Mouse (Mus musculus) kidney, adult 11 months (tissue): ENCODE data around the gene Clnk.

Source experiments
- DNase-seq: peaks from one replicate; pipeline ENCODE4 v3.0.0; 2022

Gene Clnk

GRCm38 (mm10) chr5:38845529-38845928, 31.1 kb downstream of the Clnk start:
- DNase-seq: no peak

GRCm38 (mm10) chr5:38844312-38844711, 32.3 kb downstream of the Clnk start:
- no peak for DNase-seq

GRCm38 (mm10) chr5:38839981-38840380, 36.6 kb downstream of the Clnk start:
- no peak for DNase-seq

GRCm38 (mm10) chr5:38827310-38827709, 49.3 kb downstream of the Clnk start:
- no peak for DNase-seq

- no peak for DNase-seq
These were observed 50.0 kb downstream of the Clnk start for GRCm38 (mm10) chr5:38826586-38826985.

- no peak for DNase-seq
These were observed 52.3 kb downstream of the Clnk start for GRCm38 (mm10) chr5:38824132-38824965.

- DNase-seq: no peak
These were observed 63.1 kb downstream of the Clnk start for GRCm38 (mm10) chr5:38813391-38814109.

GRCm38 (mm10) chr5:38812916-38813315, 63.7 kb downstream of the Clnk start:
- no peak for DNase-seq

GRCm38 (mm10) chr5:38812386-38812785, 64.2 kb downstream of the Clnk start:
- no peak for DNase-seq

GRCm38 (mm10) chr5:38798910-38799309, 77.7 kb downstream of the Clnk start:
- DNase-seq: no peak

GRCm38 (mm10) chr5:38795139-38795538, 81.5 kb downstream of the Clnk start:
- DNase-seq: no peak

GRCm38 (mm10) chr5:38791116-38791515, 85.5 kb downstream of the Clnk start:
- no peak for DNase-seq

- no peak for DNase-seq
These were observed 87.8 kb downstream of the Clnk start for GRCm38 (mm10) chr5:38788820-38789219.

GRCm38 (mm10) chr5:38787851-38788520, 88.6 kb downstream of the Clnk start:
- DNase-seq: no peak

GRCm38 (mm10) chr5:38786126-38786525, 90.5 kb downstream of the Clnk start:
- DNase-seq: no peak

- DNase-seq: no peak
These were observed 90.9 kb downstream of the Clnk start for GRCm38 (mm10) chr5:38785686-38786085.

- DNase-seq: peak; percentile 17
These were observed 94.8 kb downstream of the Clnk start for GRCm38 (mm10) chr5:38781813-38782212.

- no peak for DNase-seq
These were observed 96.0 kb downstream of the Clnk start for GRCm38 (mm10) chr5:38780631-38781030.

- no peak for DNase-seq
These were observed 96.6 kb downstream of the Clnk start for GRCm38 (mm10) chr5:38780045-38780444.

- DNase-seq: no peak
These were observed 101.1 kb downstream of the Clnk start for GRCm38 (mm10) chr5:38775500-38775899.

GRCm38 (mm10) chr5:38754950-38755349, 121.7 kb downstream of the Clnk start:
- DNase-seq: no peak

GRCm38 (mm10) chr5:38752749-38753148, 123.9 kb downstream of the Clnk start:
- no peak for DNase-seq

- DNase-seq: no peak
These were observed 167.6 kb downstream of the Clnk start for GRCm38 (mm10) chr5:38708940-38709581.
